Mouse (Mus musculus) central nervous system, embryonic 18 days (tissue): ENCODE results near the gene Aamdc. TPM values are rescaled to one million over a fixed set of nuclear protein-coding genes. Genes with fewer than 3 reads are reported as not detected.

Experiments
- polyA plus RNA-seq: library from polyadenylated mRNA; depleted of rRNA; stranded (reverse); fragments of >200 nt; gene quantifications from 2 replicates; pipeline ENCODE4 v1.2.3, GENCODE M21; 2012; rRNA removed

The Aamdc gene
- polyA plus RNA-seq, result 48.0 and 52.3 TPM in 2 replicates

DNA sequence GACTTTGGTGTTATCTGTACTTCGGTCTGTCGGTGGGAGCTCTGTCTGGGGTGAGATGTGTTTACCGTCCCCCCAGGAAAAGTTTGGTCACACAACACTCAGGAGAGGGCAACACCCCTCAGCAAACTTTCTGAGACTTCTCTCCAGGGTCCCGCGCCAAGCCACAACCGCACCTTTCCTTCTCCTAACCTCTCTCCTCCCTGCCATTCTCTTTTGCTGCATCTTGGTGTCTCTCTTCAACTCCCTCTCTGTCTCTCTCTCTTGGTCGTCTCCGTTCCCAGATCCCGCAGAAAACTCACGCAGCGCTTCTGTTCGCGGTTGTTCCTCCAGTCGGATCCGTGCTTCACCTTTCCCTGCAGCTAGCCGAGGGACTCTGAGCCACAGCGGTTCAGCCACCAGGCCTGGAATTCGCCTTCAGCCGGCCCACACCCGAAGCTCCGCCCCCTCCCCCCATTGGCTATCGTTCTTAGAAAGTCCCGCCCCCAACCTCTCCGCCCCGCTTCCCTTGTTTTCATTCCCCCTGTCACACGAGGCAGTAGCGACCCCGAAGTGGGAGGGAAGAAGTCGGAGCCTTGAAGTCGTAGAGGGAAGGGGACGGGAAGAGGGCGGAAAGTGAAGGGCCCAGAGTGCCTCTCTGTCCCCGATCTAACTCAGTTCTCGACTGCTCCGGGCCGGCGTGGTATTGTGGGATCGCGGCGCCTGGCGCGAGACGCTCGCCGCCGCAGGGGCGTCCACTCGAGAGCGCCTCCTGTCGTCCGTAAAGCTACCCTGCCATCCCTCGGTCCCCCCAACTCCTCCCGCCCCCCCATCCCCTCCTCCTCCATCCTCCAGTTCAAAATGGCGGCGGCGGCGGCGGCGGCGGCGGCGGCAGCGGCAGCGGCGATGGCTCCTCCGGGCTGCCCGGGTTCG is at the start of gene Aamdc, which contains the start of gene Rsf1:
Gene Aamdc (minus strand): TSS at position 431 of the 909 bp plus-strand sequence.
Gene Rsf1 (plus strand): TSS at position 823 of the 909 bp plus-strand sequence.

Other genes starting within 250 kb of the Aamdc start
- 11.2 and 12.7 TPM in 2 replicates for gene Usp35, start 247.5 kb downstream of the Aamdc start, polyA plus RNA-seq
- 7.1 and 7.2 TPM in 2 replicates for gene Kctd21, start 247.2 kb downstream of the Aamdc start, polyA plus RNA-seq
- gene Alg8, start 207.9 kb downstream of the Aamdc start, polyA plus RNA-seq, result 19.7 TPM in 2 replicates
- 318 and 363 TPM in 2 replicates for gene Ndufc2, start 179.5 kb downstream of the Aamdc start, polyA plus RNA-seq
- gene Thrsp, start 161.8 kb downstream of the Aamdc start, polyA plus RNA-seq, result 6.2 and 8.6 TPM in 2 replicates
- 1.3 and 1.5 TPM in 2 replicates for gene Kctd14, start 128.2 kb downstream of the Aamdc start, polyA plus RNA-seq
- gene Ints4, start 98.5 kb downstream of the Aamdc start, polyA plus RNA-seq, result 57.6 and 62.0 TPM in 2 replicates
- 12.7 and 12.8 TPM in 2 replicates for gene Rsf1, start 392 bp upstream of the Aamdc start, polyA plus RNA-seq
- 116 and 117 TPM in 2 replicates for gene Clns1a, start 117.1 kb upstream of the Aamdc start, polyA plus RNA-seq
- 11.5 and 12.2 TPM in 2 replicates for gene Aqp11, start 158.8 kb upstream of the Aamdc start, polyA plus RNA-seq
- 116 and 117 TPM in 2 replicates for gene Pak1, start 209.0 kb upstream of the Aamdc start, polyA plus RNA-seq